Mouse (Mus musculus) layer of hippocampus, postnatal 14 days (tissue): ENCODE data around the gene Cwc27. TPM values are rescaled to one million over a fixed set of nuclear protein-coding genes. Genes with fewer than 3 reads are reported as not detected.

Source experiments
- DNase-seq, 2 experiments: peaks; one replicate each; pipeline ENCODE4 v3.0.0; 2021 to 2022; ENCODE audit warnings: low spot score in 2 of 2, mixed read lengths in 1 of 2
- total RNA-seq, 2 experiments: library from RNA; stranded (reverse); gene quantifications; 2 replicates each; pipeline ENCODE4 v1.2.3; 2021

The Cwc27 gene
- total RNA-seq, 2 experiments from 2014 or later = 19.3 to 24.1 TPM

DNA sequence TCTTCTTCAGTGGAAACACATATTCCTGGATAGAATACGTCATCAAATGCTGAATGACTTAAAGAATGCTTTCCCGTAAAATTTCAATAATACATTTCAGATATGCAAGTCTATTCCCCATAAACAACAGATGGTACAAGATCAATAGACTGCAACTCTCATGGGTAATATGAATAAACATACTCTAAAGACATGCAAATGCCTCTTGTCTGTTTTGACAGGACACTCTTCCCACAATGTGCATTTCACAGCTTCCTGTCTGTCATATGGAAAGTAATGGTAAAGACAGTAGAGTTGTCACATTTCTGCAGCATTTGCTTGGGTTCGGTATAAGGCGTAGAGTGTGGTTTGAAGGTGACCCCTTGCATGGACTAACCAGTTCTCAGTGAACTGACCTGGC lies 29.7 kb downstream of the Cwc27 start:
- DNase-seq = no peak

DNA sequence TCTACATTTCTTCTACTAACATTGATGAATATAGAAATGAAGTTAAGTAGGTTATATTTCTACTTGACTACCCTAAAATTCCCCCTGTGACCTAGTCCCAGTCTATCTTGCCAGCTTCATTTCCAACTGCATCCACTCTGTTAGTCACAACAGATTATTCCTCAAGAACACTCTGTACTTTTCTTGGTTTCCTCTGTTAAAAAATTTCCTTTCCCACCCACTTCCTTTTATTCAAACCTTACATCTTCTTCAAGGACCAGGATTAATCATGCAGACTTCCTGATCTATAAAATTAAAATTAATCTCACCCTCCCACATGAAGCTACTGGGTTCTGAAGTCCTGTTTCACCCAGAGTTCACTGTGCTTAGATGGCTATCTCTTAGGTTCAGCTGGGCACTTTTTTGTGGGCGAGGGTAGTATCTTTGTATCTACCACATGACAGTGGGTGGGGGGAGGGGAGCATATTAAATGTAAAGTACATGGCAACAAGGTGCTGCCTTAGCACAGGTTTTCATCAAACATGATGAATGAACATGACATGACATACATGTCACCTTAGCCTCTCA lies 37.8 kb downstream of the Cwc27 start:
- no peak for DNase-seq

DNA sequence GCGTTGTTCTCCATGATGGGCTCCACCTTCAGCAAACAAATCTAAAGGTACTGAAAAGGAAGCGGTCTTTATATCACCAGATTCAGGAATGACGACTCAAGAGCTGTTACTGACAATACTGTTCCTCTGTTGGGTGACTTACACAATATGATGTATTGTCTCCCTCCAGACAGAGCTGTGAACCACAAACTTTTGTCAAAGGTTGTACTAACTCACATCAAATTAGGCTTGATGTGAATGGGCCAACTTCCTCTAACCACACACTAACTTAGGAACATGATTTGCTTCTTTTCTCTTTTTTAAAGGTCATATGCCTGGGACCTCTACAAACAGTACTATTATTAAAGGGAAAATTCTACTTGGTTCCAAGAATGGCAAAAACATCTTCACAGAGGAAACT lies 53.7 kb downstream of the Cwc27 start:
- no peak for DNase-seq

DNA sequence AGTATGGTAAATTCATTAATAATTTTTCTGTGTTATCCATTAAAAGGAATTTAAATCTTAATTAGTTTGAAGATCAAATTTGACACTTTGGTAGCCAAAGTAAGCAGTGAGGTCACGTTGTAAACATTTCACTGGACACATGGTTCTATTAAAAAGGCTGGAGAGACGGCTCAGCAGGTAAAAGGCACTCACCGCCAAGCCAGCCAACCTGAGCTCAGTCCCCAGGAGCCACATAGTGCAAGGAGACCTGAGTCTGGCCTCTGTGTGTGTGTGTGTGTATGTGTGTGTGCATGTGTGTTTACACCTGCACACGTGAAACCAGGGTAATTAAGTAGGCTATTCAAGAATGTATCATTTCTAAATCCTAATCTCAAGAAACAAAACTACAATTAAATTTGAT lies 54.5 kb downstream of the Cwc27 start:
- no peak for DNase-seq

DNA sequence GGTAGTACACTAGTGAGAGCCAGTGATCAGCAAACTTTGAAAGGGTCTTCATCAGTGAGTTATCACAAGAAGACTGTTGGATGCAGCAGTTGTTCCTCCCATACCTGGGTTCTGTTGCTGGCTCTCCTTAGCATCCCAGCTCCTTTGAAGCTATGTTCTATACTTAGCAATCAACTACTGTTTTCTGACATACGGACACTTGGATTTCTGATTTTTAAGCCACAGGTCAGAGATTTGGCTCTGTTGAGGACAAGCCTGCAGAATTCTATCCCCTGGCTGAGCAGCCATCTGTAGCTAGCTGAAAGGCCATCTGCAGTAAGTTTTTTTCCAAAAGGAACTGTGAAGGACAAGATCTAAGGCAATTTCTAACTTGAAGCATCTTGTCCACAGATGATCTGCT lies 57.6 kb downstream of the Cwc27 start:
- no peak for DNase-seq

DNA sequence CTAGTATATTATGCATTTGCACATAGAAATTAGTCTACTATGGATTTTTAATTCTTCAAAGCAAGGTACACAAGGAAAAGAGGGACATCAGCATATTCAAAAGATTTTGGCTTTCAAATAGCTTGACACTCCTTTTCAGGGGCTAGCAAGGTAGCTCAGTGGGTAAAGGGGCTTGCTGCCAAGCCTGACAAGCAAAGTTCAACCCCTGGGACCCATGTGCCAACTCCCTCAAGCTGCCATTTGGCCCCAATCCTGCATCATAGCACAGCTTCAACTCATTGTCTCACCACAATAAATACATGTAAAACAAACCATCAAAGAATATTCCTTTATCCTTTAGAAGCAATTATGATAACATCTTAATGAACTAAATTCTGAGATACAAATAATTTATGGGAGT lies 69.9 kb downstream of the Cwc27 start:
- no peak for DNase-seq

DNA sequence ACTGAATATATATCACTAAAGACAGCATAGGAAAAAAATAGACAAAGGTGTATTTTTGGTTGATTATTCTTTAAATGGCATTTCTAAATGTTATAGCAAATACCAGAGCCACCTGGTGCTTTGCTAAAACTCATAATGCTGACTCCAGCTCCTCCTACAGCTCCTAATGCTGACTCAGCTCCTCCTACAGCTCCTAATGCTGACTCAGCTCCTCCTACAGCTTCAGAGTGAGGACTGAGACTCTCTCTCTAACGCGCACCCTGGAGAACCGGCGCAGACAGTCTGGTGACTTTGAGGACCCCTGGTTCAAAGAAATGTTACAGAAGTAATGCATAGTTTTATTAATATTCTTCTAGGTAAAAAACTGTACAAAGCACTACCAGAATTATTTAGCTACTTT lies 74.1 kb downstream of the Cwc27 start:
- DNase-seq = no peak

DNA sequence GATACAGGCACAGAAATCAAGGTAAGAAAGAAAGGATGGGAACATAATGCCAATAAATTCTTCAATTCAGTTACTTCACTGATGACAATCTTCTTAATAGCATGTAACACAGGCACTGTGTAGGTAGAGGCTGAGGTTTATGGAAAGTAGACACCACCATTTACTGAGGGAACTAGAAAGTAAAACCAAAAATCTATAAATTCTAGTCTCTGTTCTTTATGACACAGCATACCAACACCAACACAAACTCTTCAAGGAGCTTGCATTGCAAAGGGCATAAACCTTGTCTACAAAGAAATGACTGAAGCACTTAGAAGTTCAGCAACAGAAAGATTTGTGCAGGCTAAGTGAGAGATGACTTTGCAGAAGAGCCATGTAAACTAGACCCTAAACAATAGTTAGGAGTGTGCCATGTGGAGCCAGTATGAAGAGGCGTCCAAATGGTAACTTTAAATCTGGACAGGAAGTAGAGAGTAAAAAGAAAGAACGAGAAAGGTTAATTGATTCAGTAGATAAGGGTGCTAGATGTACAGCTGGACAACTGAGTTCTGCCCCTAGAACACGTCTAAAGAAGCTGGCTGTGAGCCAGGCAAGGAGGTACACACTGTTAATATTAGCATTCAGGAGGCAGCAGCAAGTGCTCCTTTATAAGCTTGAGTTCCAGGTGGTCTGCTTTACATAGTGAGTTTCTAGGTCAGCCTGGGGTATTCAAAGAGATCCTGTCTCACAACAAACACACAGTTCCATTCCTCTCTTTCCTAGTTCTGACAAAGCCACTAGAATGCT lies 87.5 kb downstream of the Cwc27 start:
- DNase-seq = no peak

DNA sequence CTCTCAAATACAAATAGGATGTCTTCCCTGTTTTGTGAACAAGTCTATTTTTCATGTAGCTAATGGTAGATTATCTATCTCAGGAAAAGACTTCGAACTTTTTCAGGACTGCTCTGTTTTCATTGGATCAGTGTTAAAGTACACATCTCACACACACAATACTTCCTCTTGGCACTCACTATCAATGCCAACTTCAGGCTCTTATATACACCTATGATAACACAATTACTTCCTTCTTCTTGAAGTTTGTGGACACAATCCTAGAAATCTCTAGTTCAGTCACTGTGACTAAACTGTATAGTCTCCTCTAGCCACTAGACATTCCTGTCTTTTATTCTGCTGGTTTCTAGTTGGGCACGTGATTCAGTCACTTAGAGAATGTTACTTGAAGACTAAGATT lies 89.3 kb downstream of the Cwc27 start:
- DNase-seq = no peak

DNA sequence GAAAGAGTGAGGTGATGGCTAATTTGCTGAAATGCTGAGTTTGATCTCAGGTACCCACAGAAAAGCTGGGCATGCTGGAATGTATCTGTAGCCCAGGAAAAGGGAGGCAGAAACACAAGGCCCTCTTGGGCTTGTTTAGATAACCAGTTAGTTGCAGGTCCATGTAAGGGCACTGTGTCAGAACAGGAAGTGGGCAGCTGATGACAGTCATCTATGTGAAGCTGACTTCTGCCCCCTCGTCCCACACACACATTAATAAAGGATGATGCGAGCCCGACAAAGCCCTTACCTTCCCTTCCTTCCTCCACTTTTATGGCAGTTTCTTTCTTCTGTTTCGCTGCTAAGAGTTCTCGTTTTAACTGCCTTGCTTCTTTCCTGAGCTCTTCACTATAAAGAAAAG lies 96.8 kb downstream of the Cwc27 start:
- DNase-seq = no peak

DNA sequence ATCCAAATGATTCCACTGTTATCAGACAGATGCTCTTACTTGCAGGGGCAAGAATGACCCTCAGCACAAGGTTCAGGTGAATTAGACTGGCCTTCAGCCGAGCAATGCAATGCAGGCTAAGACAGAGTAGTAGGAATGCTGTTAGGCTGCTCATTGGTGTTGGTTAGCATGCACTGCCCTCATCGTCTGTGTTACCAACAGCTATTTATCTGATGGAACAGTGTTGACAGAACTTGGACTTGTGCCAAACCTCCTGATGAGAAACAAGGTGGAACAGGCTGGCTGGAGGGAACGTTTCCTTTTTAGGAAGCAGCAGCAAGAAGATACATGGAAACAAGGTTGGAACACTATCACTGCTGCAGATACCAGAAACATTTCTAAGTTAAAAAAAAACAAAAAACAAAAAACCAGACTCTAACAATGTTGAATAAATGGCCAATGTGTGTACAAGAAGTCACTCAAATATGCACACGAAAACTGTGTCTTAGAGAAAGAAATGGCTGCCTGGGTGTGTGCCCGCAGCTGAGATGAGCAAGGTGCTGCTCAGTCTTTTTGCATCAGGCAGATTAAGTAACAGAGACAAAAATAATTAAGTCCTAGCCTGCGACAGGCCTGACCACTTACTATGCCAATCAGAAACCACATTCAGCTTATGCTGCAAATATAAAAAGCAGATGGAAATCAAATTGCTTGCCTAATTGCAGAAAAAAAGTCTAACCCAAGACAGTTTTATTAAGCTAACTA lies 122.2 kb downstream of the Cwc27 start:
- peak; percentile 32 to 50 for DNase-seq

DNA sequence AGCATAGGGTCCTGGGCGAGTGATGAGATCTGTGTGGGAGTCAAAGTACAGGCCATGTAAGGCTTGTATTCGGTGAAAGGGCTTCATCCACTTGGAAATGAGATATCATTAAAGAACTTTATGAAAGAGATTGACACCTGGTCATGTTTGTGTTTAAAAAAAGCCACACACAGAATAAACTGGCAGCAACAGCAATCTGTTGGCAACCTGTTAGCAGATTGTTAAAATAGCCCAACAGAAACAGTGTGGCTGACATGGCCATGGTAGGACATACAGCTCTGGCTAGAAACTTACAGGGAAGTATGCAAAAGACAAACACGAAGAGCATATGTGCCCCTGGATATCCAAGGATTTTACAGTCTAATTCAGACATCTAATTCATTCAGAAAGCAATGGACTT lies 124.2 kb downstream of the Cwc27 start:
- no peak for DNase-seq

DNA sequence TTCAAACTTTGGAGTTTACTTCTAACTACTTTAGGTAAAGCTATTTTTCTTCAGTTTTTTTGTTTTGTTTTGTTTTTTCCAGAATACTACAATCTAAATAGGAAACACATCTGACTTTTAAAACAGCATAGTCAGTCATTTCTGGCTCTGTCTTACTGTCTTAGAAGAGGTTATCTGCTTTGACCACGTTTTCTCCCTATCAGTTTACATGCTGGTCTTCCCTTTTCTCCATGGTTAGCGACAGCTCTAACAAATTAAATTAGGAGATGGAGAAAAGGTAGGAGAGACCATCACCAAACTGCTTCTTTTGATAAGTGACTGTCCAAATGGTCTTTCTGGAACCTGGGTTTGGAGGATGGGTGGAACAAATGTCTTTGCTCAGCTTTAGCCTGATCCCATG lies 131.4 kb downstream of the Cwc27 start:
- DNase-seq = no peak

DNA sequence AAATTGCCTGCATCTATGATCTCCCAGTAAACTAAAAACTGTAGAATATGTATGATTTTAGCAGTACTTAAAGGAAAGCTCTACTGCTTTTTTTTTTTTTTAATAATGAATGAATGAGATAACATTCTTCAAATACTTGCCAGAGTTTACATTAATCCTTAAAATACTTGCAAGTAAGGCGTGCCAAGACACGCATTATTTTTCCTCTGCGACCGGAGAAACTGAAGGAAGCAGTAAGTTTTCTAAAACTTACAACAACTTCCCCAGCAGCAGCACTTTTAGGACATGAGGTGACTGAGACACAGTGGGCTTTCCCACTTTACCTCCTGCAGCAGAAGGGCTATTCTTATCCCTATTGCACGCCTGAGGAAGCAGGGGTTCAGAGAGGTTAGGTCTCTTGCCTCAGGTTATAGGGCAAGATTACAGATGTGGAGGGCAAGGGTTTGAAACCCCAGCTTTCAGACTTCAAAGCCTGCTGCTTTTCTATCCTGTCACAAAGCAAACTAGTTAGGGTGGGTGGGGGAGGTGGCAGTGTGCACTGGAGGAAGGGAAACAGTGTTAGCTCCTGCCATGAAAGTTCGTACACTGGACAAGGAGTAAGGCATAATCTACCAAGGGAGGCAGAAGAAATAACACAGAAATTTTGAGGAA lies 132.5 kb downstream of the Cwc27 start:
- no peak for DNase-seq

DNA sequence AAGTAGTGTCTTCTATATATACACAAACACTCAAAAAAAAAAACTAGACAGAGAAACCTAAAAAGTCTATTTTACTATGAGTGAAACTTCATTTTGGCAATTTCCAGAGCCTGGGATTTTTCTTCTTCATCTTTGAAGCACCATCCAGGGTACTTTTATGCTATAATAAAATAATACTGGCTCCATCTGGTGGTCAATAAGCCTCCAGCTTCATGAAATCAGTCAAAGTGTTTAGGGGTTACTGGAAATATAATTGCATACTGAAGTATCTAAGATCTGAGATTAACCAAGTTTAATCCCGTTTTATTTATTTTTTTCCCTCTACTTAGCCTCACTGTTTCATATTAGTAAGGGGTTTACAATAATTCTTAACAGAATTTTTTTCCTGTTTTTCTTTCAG lies 135.7 kb downstream of the Cwc27 start:
- DNase-seq = peak in 1 of 2 experiments; percentile 55

DNA sequence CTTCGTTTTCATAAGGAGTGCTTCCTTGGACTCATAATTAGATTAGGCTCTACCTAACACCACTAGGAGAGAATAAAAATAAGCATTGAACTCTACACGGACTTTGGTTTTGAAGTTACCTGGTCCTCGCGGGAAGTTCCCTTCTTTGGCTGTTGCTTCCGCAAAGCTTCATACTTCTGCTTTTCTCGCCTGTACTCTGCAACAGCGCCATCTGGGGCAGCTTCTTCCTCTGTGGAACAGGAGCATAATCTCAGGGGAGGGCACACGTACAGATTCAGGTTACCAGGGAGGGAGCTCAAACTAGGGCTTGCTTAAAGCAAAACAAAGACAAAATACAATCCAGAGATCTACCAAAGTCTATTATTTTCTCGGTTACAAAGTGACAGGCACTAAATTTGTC lies 155.8 kb downstream of the Cwc27 start:
- no peak for DNase-seq

DNA sequence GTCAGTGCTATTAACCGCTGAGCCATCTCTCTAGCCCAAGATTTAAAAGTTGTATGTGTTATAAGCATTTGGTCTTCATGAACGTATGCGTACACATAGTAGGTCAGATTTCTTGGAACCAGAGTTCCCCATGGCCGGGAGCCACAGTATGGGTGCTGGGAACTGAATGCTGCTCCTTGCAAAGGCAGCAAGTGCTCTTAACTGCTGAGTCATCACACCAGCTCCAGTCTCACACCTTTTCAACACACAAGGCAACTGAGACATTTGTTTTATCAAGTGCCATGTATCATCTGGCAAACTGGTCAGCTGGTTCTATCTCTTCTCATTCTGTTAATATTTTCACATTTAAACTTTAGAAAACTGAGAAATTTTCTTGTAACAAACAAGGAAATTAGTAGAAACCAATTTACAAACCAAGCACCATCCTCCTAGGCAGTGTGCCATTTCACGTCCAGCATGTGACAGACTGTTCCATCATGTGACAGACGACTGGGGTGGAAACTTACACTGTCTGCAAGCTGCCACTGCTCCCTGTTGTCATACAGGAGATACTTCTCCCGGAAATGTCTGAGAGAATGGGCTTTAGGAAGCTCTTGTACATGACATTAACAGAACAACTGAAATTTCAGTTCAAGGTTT lies 156.8 kb downstream of the Cwc27 start:
- no peak for DNase-seq

DNA sequence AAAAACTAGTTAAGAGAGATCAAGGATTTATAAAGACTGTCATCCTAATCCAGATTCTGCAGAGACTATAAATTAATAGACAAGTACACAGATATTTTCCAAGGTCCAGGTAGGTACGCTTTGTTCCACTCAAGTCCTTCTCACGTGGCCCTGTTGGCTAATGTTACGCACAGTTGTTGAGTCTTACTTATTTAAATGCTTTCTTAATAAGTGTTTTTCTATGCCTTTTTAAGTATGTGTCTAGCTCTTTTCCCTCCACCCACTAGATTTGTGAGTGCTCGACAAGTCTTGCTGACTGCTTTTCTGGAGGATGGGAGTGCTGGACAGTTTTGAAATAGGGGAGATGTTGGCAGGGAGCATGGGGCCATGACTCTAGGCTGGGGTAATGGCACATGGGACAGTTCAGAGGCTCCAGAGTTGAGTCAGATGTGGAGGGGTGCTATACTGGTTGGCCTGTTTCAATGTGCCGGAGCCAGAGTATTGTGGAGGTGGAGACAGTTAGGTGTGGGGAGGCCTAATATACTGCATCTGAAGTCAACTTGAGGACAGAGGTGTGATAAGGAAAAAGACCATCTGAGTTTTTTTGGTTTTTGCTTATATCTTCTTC lies 160.2 kb downstream of the Cwc27 start:
- no peak for DNase-seq

DNA sequence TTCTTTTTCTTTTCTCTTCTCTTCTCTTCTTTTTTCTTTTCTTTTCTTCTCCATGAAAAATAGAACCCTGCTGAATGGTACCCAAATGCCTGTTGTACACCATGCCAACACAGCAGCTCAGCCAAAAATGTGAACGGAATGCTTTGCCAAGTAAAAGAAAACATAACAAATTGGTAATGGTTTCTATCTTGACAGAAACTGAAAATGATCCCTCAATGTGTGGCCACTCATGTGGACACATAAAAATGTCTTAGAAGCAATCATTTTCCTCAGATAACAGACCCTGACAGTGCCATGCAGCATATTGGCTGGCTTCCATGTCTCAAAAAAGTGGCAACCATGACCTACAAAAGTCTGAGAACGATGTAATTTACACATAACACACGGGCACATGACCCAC lies 161.8 kb downstream of the Cwc27 start:
- peak in 1 of 2 experiments; percentile 43 for DNase-seq

DNA sequence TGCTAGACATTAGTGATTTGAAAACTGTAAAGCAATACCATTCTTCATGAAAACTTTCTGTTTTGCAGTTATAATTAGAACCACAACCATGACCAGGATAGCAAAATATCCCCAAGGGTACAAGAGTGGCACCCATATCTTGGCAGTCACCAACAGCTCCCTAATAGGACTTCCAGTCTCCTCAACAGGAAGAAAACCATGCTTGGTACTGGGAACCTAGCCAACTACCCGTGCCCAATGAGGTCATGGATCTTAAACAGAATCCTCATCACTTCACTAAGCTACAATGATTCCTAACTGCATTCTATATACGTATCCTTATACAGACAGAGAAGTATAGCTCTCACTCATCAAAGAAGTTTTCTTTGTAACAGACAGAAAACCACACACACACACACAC lies 165.2 kb downstream of the Cwc27 start:
- no peak for DNase-seq

DNA sequence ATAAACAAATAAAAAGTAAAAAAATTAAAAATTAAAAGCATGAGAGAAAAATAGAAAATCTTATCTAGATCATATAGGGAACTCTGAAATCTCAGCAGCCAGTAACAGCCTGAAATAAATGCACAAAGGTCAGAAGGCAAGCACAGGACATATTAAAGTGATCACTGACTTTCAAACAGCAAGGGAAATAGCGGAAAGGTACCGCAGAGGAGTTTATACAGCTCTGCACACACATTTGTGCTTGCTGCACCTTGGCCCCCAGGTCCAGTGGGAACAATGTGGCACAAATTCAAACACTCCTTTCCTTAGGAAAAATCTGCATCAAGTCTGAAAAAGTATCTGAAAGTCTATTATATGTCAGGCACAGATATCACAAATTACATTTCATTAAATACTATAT lies 166.3 kb downstream of the Cwc27 start:
- no peak for DNase-seq
